Mouse (Mus musculus): ENCODE measurements around the gene Krt80. TPM values are rescaled to one million over a fixed set of nuclear protein-coding genes. Genes with fewer than 3 reads are reported as not detected.

The Krt80 gene
- total and polyA plus RNA-seq, 3 experiments: 2.2 to 3.2 (median 2.8) TPM

GRCm38 (mm10) chr15:101392251-101392650 lies 22.3 kb upstream of the Krt80 start:
- Histone ChIP-seq H3K27me3 (ENCODE audit: control insufficient read depth, insufficient read depth, low read length) (no peaks in the 10 kb centered on the region), H3K79me2 (replicated peaks; ENCODE audit: control insufficient read depth, insufficient read depth, low read length) (no peaks in the 10 kb centered on the region), H3K4me1 (ENCODE audit: control insufficient read depth, insufficient read depth, low read length) (no peaks in the 10 kb centered on the region), H3K36me3 (ENCODE audit: control insufficient read depth, insufficient read depth, low read length) (no peaks in the 10 kb centered on the region), H3K9ac (ENCODE audit: low read depth, low read length) (no peak overlapping the region), H3K4me3 (no peak overlapping the region), H3K27ac (no peak overlapping the region)
- no peak for DNase-seq
- no peak for TF ChIP-seq POLR2A (IDR thresholded peaks at IDR 0.05; ENCODE audit: insufficient read depth, low read depth, low read length)
- TF ChIP-seq CTCF (IDR thresholded peaks at IDR 0.05): no peak
- TF ChIP-seq EP300 (IDR thresholded peaks at IDR 0.05; ENCODE audit: insufficient read depth, low read depth, low read length): no peak
- WGBS: 52% methylated on average over 5 of the region's 5 CpGs
- intact Hi-C loops (cut with DNase I): no loop called here

DNA sequence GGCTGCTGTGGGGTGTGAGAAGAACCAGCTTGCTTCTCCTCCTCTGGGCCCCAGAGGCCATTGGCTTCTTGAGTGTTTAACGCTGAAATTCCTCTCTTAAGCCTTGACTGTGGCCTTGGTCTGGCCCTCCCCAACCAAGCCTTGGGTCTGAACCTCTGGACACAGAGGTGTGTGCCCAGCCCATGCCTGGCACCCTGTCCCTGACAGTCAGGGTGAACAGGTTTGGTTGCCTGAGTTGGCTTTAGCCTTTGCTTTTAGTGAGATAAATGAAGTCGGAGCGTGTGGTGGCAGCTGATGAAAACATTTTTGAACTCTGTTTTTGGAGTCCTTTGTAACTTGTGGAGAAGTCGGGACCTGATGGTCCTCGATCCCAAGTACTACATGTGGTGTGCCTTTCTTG lies 20.2 kb upstream of the Krt80 start:
- Histone ChIP-seq H3K4me3 (no peak overlapping the region), H3K27ac (no peak overlapping the region), H3K4me1 (ENCODE audit: control insufficient read depth, insufficient read depth, low read length) (no peaks in the 10 kb centered on the region), H3K27me3 (ENCODE audit: control insufficient read depth, insufficient read depth, low read length) (no peaks in the 10 kb centered on the region), H3K9ac (ENCODE audit: low read depth, low read length) (no peak overlapping the region), H3K79me2 (replicated peaks; ENCODE audit: control insufficient read depth, insufficient read depth, low read length) (no peaks in the 10 kb centered on the region), H3K36me3 (ENCODE audit: control insufficient read depth, insufficient read depth, low read length) (no peaks in the 10 kb centered on the region)
- DNase-seq: no peak
- 90% methylated on average over 5 of the region's 5 CpGs for WGBS
- intact Hi-C loops (cut with DNase I): no loop called here
- no peak for TF ChIP-seq EP300 (IDR thresholded peaks at IDR 0.05; ENCODE audit: insufficient read depth, low read depth, low read length)
- no peak for TF ChIP-seq CTCF (IDR thresholded peaks at IDR 0.05)
- no peak for TF ChIP-seq POLR2A (IDR thresholded peaks at IDR 0.05; ENCODE audit: insufficient read depth, low read depth, low read length)

- H3K36me3 ChIP-seq (ENCODE audit: control insufficient read depth, insufficient read depth, low read length): no peaks in the 10 kb centered on the region
- peak in 1 of 2 experiments; percentile 27 for DNase-seq
- 21% methylated on average over 5 of the region's 5 CpGs for WGBS
Observed at GRCm38 (mm10) chr15:101388034-101388541, 18.1 kb upstream of the Krt80 start.

GRCm38 (mm10) chr15:101387176-101387575 lies 17.2 kb upstream of the Krt80 start:
- Histone ChIP-seq H3K36me3 (ENCODE audit: control insufficient read depth, insufficient read depth, low read length) (no peaks in the 10 kb centered on the region), H3K4me3 (no peak overlapping the region), H3K27ac (no peak overlapping the region), H3K79me2 (replicated peaks; ENCODE audit: control insufficient read depth, insufficient read depth, low read length) (no peaks in the 10 kb centered on the region), H3K4me1 (ENCODE audit: control insufficient read depth, insufficient read depth, low read length) (no peaks in the 10 kb centered on the region), H3K27me3 (ENCODE audit: control insufficient read depth, insufficient read depth, low read length) (no peaks in the 10 kb centered on the region), H3K9ac (ENCODE audit: low read depth, low read length) (no peak overlapping the region)
- intact Hi-C loops (cut with DNase I): loop anchor here (1.0 kb wide), 1 partner anchor 47 kb away; no protein-coding TSS in a partner anchor
- peak in 1 of 2 experiments; percentile 44 for DNase-seq
- WGBS: 67% methylated on average over 3 of the region's 3 CpGs
- TF ChIP-seq CTCF (IDR thresholded peaks at IDR 0.05) (peak; percentile 61), POLR2A (IDR thresholded peaks at IDR 0.05; ENCODE audit: insufficient read depth, low read depth, low read length) (no peak), EP300 (IDR thresholded peaks at IDR 0.05; ENCODE audit: insufficient read depth, low read depth, low read length) (no peak)

More at GRCm38 (mm10) chr15:101388034-101388541, 18.1 kb upstream of the Krt80 start:
- H3K27me3 ChIP-seq (ENCODE audit: control insufficient read depth, insufficient read depth, low read length): no peaks in the 10 kb centered on the region
- no peak overlapping the region for H3K27ac ChIP-seq
- H3K79me2 ChIP-seq (replicated peaks; ENCODE audit: control insufficient read depth, insufficient read depth, low read length): no peaks in the 10 kb centered on the region
- TF ChIP-seq POLR2A (IDR thresholded peaks at IDR 0.05; ENCODE audit: insufficient read depth, low read depth, low read length) (no peak), CTCF (IDR thresholded peaks at IDR 0.05) (peak; percentile 47)
- H3K9ac ChIP-seq (ENCODE audit: low read depth, low read length): no peak overlapping the region
- H3K4me1 ChIP-seq (ENCODE audit: control insufficient read depth, insufficient read depth, low read length): no peaks in the 10 kb centered on the region
- intact Hi-C loops (cut with DNase I): no loop called here
- H3K4me3 ChIP-seq: no peak overlapping the region

- TF ChIP-seq CTCF (IDR thresholded peaks at IDR 0.05) (no peak), EP300 (IDR thresholded peaks at IDR 0.05; ENCODE audit: insufficient read depth, low read depth, low read length) (no peak), POLR2A (IDR thresholded peaks at IDR 0.05; ENCODE audit: insufficient read depth, low read depth, low read length) (no peak)
- peak in 1 of 2 experiments; percentile 20 for DNase-seq
- intact Hi-C loops (cut with DNase I): no loop called here
- Histone ChIP-seq H3K4me1 (ENCODE audit: control insufficient read depth, insufficient read depth, low read length) (0 out of 2 replicates have a peak, but pooled peaks cover 1% of the 10 kb centered on the region), H3K4me3 (no peak overlapping the region), H3K9ac (ENCODE audit: low read depth, low read length) (no peak overlapping the region), H3K27me3 (ENCODE audit: control insufficient read depth, insufficient read depth, low read length) (no peaks in the 10 kb centered on the region), H3K36me3 (ENCODE audit: control insufficient read depth, insufficient read depth, low read length) (no peaks in the 10 kb centered on the region), H3K79me2 (replicated peaks; ENCODE audit: control insufficient read depth, insufficient read depth, low read length) (no peaks in the 10 kb centered on the region), H3K27ac (no peak overlapping the region)
- 77% methylated on average over 6 of the region's 6 CpGs for WGBS
Observed at GRCm38 (mm10) chr15:101385064-101385463, 15.1 kb upstream of the Krt80 start.

DNA sequence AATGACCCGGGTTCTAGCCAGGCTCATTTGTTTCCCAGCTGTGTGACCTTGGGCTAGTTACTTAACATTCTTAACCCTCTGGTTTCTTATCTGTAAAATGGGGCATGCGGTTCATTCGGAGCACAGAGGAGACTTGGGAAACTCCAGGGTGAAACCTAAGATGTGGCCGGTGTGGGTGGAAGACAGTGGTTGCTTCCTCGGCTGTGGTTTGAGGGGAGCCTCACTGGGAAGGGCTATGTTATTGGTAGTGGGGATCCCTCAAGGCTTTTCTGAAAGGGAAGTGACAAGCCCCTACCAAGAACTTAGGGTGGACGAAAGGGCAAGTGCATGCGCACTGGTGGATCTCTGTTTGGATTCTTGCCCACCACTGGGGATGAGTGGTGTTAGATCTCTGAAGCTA lies 14.6 kb upstream of the Krt80 start:
- H3K36me3 ChIP-seq (ENCODE audit: control insufficient read depth, insufficient read depth, low read length): no peaks in the 10 kb centered on the region
- TF ChIP-seq CTCF (IDR thresholded peaks at IDR 0.05) (no peak), POLR2A (IDR thresholded peaks at IDR 0.05; ENCODE audit: insufficient read depth, low read depth, low read length) (no peak), EP300 (IDR thresholded peaks at IDR 0.05; ENCODE audit: insufficient read depth, low read depth, low read length) (no peak)
- no peak overlapping the region for H3K9ac ChIP-seq (ENCODE audit: low read depth, low read length)
- no peaks in the 10 kb centered on the region for H3K79me2 ChIP-seq (replicated peaks; ENCODE audit: control insufficient read depth, insufficient read depth, low read length)
- WGBS: 82% methylated on average over 7 of the region's 7 CpGs
- H3K4me1 ChIP-seq (ENCODE audit: control insufficient read depth, insufficient read depth, low read length): 0 out of 2 replicates have a peak, but pooled peaks cover 1% of the 10 kb centered on the region
- peak in 1 of 2 experiments; percentile 19 for DNase-seq
- intact Hi-C loops (cut with DNase I): no loop called here
- no peaks in the 10 kb centered on the region for H3K27me3 ChIP-seq (ENCODE audit: control insufficient read depth, insufficient read depth, low read length)
- no peak overlapping the region for H3K27ac ChIP-seq
- H3K4me3 ChIP-seq: no peak overlapping the region

Data from heart, adult 2 months (tissue).